Mouse (Mus musculus) gonadal fat pad, adult 2 months (tissue): ENCODE results near the gene Metrnl. TPM values are rescaled to one million over a fixed set of nuclear protein-coding genes. Genes with fewer than 3 reads are reported as not detected.
"Not testable (repeated sequence)": the region's sequence is repeated elsewhere in the genome, so short reads cannot be mapped to it uniquely, and the experiment has no call there.

ENCODE experiments used
- DNase-seq: peaks from one replicate; pipeline ENCODE4 v3.0.0-alpha.2; 2012; ENCODE audit warnings: low read depth
- polyA plus RNA-seq: library from polyadenylated mRNA; depleted of rRNA; stranded (reverse); fragments of >200 nt; gene quantifications from 2 replicates; pipeline ENCODE4 v1.2.3, GENCODE M21; 2012; rRNA removed

Gene Metrnl
- 45.3 and 49.0 TPM in 2 replicates for polyA plus RNA-seq

DNA sequence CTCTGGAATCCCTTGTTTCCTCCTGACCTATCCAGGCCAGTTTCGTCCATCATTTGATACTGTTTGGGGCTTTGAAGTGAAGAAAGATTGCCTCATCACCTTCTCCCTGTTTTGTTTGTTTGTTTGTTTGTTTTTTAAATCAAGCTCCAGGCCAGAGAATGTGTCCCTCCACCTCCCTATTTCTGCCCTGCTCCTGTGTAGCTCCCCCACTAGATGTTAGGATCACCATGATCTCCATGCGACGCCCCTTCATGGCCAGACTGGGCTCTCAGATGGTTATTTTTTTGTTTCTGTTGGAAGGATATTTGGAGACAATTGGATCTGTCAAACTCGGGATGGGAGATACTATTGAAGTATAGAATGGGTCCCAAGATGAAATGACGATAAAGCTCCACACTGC, at the start of gene Metrnl:
Metrnl (plus strand) TSS at position 301 of the 400 bp plus-strand sequence.
- no peak for DNase-seq

DNA sequence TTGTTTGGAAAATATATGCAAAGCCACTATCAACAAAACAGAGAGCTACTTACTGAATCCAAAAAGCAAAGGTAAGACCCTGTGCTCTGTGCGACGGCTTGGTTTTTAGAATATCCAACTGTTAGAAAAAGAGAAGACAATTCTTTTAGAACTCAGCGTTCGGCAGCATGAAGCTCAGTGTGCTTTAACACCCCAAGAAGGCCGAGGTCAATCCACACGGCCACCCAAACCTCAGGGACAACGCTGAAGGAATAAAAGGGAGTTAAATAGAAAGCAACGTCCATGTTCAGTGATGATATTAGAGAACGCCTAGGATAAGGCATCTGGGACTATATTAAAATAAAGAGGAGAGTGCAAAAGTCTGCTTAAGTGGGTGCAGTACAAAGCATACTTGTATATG, 49.8 kb upstream of the Metrnl start:
- no peak for DNase-seq

DNA sequence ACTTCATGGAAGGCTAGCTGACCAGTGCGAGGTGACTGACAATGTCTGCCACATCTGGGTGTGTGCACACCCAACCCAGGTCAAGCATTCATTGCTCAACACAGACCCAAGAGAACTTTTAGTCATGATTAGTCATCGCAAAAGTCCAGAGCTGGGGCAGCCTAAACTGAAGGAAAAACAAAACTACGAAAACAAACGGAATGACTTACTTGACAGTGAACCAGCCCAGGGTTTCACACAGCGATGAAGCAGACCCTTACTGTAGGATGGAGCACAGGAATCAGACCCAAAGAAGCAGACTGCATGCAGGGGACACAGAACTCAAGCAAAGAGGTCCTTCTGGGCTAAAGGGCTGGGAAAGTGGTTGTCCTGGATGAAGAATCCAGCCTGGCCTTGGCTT, 49.4 kb upstream of the Metrnl start:
- DNase-seq: no peak

DNA sequence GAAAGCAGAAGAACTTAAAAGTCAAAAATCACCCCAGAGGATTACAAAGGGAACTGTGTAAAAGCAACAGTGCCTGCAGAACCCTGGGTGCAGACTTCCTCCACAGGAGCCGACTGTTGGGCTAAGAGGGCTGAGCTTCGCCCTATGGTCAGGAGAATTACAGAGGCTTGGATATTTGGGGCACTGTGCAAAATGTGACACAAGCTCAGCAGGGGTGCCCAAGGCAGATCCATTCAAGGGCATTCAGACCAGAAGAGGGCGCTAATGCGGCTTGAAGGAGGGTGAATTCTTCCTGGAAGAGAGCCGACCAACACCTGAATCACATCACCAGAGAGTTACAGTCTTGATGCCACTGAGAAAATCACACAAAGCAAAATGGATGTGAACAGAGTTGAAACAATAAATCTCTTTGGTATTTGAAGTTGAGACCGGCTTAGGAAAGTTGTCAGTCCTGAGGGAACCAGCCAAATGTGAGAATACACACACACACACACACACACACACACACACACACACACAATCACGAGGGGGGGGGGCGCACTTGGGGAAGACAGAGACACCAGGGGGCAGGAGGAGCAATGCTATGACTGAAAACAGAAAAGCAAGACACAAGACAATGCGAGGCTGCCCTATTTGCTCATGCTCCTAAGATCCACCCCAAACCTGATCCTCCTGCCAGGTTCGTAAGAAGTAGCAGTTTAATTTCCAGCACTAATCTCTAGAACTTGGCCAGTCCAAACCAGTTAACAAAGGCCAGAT, 48.6 kb upstream of the Metrnl start:
- DNase-seq: no peak

DNA sequence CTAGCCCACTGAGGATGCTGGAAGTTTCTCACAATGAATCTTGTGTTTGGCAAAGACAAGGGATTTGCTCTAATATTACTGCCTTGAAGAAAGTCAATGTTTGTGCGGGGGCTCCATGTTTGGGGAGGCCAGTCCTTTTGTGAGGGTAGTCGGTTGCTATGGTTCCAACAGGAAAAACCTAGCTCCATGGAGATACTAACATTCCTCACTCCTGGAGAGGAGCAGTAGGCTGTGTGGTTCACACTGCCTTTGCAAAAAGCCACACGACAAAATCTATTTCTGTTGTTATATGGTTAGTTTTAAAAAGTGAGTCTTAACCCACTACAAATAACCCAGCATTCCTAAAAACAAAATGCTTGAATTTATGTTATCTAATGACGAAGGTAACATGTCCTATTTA, 47.7 kb upstream of the Metrnl start:
- DNase-seq: no peak

DNA sequence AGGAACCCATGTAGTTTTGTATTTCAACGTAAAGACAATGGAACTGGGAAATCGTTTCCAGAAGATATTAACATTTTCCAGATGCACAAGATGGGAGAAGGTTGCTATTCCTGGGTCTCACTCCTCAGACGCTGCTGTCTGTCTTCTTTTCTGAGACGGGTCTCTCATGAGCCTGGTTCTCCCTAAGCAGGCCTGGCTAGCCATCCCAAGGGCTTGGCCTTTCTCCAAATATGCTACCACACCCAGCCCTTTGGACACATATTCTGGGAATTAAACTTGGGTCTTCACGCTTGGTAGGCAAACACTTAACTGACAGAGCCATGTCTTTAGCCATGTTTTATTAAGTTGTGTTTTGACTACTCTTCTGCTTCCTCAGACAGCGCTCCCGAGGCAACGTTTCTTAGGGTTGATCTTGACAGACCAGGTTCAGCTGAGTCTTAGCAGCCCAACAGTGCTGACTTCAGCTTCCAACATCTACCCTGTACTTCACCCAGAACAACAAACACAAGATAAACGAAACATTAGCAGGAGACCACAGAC, 46.9 kb upstream of the Metrnl start:
- no peak for DNase-seq

DNA sequence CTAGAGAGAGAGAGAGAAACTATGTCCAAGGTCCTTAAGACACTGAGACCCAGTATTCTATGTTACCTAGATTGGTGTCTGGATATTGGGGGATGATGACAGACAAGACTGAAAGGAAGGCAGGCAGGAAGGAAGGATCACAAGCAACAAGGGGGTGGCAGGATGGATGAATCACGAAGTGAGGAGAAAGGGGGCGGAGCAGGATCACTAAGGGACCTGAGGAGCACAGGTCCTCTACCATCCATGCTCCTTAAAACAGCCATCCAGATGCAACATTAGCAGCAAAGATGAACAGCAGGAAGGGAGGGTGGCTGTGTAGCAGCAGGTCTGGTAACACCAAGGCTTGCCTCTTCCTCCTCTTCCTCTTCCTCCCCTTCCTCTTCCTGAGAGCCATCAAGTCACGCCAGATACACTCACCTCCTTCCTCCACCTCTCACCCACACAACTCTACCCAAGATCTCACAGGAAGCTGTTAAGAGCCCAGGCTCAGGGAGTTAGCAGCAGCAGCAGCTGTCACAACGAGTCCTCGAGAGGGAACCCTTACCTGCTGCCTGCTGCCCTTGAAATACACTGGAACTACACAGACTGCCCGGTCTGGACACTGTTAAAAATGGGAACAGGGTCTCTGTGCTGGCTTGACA, 46.1 kb upstream of the Metrnl start:
- DNase-seq: no peak

DNA sequence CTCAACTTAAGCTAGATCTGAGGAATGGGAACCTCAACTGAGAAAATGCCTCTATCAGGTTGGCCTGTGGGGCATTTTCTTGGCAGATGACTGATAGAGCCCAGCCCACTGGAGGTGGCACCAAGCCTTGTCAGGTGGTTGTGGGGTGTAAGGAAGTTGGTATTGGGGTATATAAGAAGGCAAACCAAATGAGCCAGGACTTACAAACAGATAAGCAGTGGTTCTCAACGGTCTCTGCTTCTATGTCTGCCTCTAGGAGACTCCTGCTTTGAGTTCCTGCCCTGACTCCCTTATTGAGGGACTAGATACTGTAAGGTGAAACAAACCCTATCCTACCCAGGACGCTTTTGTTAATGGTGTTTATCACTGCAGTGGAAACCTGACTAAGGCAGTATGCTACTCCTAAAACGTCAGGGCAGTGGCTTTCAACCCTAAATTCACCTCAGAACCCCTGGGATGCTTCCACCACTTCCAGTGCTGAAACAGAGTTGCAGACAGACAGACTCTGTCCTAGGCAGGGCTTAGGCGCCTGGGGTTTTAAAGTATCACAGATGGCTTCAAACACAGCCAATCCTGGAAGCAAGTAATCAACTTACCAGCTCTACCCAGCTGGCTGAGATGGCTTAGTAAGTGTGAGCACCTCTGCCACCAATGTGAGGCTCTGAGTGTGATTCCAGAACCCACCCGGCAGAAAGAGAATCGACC, 45.4 kb upstream of the Metrnl start:
- no peak for DNase-seq

DNA sequence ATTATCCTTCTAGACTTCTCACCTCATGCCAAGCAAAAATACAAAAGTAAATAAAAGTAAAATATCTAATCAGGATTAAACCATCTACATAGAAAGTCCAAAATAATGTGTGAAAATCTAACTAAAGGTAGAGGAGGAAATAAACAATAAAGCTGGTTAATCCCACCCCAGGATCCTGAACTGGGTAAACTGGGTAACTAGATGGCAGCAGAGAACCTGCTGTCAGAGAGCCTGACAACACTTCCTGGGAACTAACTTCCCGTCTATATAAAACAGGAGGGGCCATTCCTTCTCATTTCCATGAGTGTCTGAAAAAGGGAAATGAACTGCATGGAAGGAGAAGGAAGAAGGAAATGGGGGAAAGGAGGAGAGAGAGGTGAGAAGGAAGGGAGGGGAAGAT, 43.2 kb upstream of the Metrnl start:
- DNase-seq: no peak

DNA sequence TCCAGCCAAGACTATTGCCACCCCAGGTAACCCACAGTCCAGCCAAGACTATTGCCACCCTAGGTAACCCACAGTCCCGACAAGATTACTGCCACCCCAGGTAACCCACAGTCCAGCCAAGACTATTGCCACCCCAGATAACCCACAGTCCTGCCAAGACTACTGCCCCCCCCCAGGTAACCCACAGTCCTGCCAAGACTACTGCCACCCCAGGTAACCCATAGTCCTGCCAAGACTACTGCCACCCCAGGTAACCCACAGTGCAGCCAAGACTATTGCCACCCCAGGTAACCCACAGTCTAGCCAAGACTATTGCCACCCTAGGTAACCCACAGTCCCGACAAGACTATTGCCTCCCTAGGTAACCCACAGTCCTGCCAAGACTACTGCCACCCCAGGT, 40.7 kb upstream of the Metrnl start:
- not testable (repeated sequence) for DNase-seq

DNA sequence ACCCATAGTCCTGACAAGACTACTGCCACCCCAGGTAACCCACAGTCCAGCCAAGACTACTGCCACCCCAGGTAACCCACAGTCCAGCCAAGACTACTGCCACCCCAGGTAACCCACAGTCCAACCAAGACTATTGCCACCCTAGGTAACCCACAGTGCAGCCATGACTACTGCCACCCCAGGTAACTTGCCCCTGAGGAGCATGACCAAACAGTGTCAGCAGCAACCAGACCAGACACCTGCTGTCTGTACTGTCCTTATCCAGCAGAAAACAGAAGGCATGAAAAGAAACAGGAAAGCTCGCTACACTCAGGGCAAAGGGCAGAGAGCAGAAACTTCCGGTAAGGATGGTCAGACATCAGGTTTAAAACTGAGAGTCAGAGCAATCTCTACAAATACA, 40.2 kb upstream of the Metrnl start:
- DNase-seq: no peak

DNA sequence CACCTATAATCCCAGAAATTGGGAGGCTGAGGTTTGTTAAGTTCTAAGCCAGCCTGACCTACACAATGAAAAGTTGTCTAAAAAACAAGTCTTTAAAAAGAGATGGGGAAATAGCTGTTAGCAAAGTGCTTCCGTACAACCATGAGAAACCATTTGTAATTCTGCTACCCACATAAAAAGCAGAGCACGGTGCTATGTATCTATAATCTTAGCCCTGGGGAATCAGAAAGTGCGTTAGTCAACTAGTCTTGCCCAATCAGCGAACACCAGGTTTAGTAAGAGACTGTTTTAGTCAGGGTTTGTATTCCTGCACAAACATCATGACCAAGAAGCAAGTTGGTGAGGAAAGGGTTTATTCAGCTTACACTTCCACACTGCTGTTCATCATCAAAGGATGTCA, 33.8 kb upstream of the Metrnl start:
- DNase-seq: no peak

DNA sequence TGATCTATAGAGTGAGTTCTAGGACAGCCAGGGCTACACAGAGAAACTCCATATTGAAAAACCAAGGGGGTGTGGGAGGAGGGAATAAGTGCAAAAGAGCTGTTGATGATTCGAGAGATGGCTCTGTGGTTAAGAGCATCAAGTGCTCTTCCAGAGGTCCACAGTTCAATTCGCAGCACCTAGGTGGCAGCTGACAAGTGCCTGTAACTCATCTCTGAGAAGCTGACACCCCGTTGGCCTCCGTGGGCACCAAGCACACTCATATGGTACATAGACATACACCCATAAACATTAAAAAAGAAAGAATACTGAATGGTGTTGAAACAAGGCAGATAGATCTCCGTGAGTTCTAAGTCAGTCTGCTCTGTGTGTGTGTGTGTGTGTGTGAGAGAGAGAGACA, 32.6 kb upstream of the Metrnl start:
- no peak for DNase-seq

DNA sequence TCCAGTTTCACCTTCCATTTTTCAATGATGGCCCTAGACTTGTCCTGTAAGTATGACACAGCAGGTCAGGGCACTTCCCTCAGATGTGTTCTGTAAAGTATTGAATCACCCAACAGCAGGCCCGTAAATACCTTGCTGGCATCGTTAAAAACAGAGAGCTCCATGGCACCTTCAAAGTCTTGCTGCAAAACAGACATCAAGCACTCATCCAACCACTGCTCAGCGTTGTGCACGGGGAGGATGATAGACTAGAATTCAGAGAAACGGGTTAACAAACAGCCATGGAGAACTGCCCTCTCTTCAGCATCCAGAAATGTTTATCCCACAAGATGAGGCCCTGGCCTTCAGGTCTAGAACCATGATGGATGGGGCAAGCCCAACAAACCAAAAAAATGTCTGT, 30.4 kb upstream of the Metrnl start:
- DNase-seq: no peak

DNA sequence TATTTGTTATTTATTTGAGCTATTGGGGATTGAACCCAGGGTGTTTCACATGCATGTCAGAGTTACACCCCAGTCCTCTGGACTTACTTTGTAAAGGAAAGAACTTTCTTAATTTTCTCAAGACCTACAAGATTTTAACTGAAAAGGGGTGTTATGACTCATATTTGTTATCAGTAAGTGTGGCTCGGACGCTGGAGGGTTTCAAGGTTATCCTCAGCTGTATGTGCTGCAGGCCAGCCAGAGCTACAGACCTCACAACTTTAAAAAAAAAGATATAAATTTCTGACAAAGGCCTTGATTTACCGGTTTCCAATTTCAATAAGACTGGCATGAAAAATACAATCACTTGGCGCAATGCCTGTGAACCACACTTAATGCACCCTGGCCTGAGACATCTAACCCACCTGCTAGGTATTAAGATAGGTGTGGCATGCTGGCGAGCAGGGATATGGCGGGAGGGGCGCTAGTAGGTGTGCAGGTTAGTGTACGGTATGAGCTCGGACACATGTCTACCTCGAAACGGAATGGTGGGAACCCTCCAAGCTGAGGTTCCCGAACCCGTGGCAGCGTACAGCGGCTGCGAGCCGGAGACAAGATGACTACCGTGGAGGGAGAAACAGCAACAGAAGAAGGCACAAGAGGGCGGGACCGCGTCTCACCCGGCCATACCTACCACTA, 28.9 kb upstream of the Metrnl start:
- DNase-seq: no peak

DNA sequence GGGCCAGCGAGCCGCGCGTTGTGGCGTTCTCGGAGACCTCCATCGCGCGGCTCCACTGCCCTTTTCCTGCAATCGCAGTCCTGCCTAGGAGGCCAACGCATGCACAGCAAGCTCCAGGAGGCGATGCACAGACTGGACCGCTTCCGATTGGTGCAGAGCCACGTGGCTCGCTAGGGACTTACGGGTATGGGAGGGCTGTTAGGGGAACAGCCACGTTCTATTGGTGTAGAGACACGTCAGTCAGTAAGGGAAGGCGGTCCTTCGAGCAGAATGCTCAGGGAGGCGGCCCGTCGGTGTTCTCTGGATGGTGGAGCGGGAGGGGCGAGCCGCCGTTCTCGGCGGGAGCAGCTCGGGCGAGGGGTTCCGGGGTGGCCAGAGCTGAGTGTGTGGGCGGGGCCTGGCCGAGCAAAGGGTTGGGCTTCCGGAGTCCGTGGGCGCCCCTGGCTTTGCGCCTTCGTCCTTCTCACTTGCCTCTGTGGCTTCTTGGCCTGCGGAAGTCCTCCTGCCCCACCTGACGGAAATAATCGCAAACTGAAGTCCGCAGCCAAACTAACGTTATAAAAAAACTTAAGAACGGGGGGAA, 28.3 kb upstream of the Metrnl start, which contains the start of gene B3gntl1:
B3gntl1 (minus strand) TSS at position 164 of the 583 bp plus-strand sequence.
- no peak for DNase-seq

DNA sequence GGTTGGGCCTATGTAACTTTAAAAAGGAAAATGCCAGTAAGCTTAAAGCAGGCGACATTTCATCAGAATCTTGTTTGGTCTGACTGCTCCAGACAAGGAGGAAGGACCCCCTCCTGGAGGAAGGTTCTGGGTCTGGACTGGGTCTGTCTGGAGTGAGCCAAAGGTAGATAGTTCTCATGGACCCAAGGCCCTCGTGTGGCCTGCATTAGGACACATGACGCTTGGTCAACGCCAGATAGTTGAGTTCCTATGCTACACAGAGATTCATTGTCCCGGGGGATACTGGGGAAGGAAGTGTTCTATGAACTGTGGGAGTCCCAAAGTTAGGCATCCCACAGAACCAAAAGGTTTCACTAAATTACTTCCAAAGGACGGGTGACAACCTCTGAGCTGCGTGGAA, 27.7 kb upstream of the Metrnl start:
- no peak for DNase-seq

DNA sequence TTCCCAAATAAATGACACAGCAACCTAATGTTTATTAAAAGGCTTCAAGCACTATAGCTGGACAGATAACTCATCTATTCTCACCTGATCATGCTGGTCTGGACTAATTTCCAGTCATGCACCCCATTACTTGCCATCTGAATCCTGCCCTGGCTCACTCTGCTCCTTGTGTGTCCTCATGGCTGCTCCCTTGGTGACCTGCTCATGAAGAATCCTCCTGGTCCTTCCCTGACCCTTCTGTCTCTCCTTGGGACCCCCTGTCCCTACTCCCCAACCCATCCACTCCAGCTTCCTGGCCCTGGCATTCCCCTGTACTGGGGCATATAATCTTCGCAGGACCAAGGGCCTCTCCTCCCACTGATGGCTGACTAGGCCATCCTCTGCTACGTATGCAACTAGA, 24.5 kb upstream of the Metrnl start:
- no peak for DNase-seq

DNA sequence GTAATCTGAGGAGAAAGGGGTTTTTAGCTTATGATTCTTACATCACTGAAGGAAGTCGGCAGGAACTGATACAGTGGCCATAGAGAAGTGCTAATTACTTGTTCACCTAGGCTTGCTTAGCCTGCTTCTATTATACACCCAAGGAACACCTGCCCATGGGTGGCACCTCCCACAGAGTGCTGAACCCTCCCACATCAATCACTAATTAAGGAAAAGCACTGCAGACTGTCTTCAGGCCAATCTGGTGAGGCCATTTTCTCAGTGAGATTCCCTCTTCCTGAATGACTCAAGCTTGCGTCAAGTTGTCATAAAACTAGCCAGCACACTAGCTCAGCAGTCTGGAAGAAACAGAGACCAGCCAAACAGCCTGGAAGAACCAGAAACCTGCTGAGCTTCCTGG, 21.8 kb upstream of the Metrnl start:
- no peak for DNase-seq

DNA sequence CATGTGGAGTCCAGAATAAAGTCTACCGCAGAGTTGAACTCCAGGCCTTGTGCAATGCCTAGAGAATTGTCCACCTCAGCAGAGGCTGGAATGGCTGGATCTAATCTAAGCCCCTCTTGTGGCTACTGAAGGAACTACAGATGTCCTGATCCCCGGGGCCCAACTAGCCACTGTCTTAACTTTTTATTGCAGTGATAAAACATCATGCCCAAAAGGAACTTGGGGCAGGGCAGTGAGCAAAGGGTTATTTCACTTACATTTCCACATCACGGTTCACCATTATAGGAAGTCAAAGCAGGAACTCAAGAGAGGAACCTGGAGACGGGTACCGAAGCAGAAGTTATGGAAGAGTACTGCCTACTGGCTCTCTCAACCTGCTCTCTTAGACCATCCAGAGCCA, 20.6 kb upstream of the Metrnl start:
- DNase-seq: no peak

DNA sequence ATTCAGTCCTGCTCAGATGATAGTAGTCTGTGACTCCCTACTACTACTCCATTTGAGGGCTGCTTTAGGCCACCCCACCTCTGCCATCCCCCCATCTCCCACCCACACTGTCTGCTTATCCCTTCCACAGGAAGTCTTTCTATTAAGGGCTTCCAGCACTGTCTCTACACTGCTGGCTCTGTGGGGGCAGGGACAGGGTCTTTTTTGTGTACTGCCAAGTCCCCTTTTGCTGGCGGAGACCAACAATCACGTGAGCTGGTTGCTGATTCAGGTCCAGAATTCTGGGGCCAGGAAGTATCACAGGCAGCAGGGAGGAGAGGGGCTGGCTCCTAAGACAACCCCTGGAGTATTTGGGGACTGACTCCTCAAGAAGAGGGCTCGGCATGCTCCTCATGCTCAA, 18.1 kb upstream of the Metrnl start:
- DNase-seq: no peak
